Mouse (Mus musculus): ENCODE measurements at regions not wholly inside any gene's neighbourhood (a gene's known extent, or its start where the extent isn't known, plus 50 kb on each side); places are given as distances from the start of the nearest gene placed in this dataset.

DNA sequence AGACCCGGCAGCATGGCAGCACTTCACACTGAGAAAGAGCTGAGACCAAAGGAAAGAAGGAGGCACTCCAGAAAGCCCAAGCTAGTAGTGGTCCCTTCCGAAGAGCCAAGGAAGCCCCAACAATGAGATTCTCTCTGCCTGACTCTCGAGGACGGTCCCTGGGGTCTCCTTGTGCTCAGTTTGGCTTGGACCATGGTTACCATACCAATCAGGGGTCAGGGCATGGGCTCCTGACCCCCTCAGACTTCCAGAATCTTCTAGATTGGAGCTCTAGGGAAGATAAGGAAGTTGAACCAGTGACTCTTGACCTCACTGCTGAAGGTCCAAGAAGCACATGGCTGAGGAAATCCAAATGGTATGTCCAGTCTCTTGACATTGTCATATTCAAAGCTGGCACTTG lies 53.0 kb upstream of the Cplx2 start:
- TF ChIP-seq CTCF (IDR thresholded peaks at IDR 0.05; ENCODE audit: control insufficient read depth, insufficient read depth, insufficient replicate concordance, low read depth, low read length) (no peak), POLR2A (IDR thresholded peaks at IDR 0.05; ENCODE audit: control insufficient read depth, low read depth, low read length) (no peak)
- no peak overlapping the region for H3K27ac ChIP-seq (ENCODE audit: control insufficient read depth, insufficient read depth, low read depth, low read length)
- no peaks in the 10 kb centered on the region for H3K27me3 ChIP-seq (ENCODE audit: control insufficient read depth, insufficient read depth, low read length)
- H3K4me3 ChIP-seq (ENCODE audit: control insufficient read depth, low read depth, low read length), result no peak overlapping the region
- peaks cover 17% of the 10 kb centered on the region for H3K4me1 ChIP-seq (ENCODE audit: control insufficient read depth, insufficient read depth, low read length)
- no peaks in the 10 kb centered on the region for H3K36me3 ChIP-seq (ENCODE audit: control insufficient read depth, insufficient read depth, low read length)

DNA sequence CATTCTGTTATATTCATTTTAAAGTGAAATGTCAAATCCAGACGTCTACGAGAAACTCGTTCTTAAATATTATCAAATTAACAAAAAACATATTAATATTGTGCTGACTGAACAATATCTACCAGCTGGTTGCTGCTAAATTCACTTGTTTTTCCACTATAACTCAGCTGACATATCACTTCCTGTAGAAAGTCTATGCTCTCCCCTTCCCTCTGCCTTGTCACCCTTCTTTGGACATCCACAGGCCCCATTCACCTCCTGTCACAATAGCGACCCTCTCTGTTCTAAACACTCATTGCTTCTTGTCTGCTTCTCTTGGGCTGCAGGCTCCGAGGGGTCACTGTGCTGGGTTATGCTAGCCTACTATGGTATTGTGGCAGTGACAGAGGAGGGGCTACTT lies 52.5 kb upstream of the Cplx2 start:
- peaks cover 17% of the 10 kb centered on the region for H3K4me1 ChIP-seq (ENCODE audit: control insufficient read depth, insufficient read depth, low read length)
- H3K36me3 ChIP-seq (ENCODE audit: control insufficient read depth, insufficient read depth, low read length), result no peaks in the 10 kb centered on the region
- H3K27me3 ChIP-seq (ENCODE audit: control insufficient read depth, insufficient read depth, low read length), result no peaks in the 10 kb centered on the region
- no peak overlapping the region for H3K4me3 ChIP-seq (ENCODE audit: control insufficient read depth, low read depth, low read length)
- H3K27ac ChIP-seq (ENCODE audit: control insufficient read depth, insufficient read depth, low read depth, low read length), result no peak overlapping the region
- TF ChIP-seq CTCF (IDR thresholded peaks at IDR 0.05; ENCODE audit: control insufficient read depth, insufficient read depth, insufficient replicate concordance, low read depth, low read length), result no peak
- TF ChIP-seq POLR2A (IDR thresholded peaks at IDR 0.05; ENCODE audit: control insufficient read depth, low read depth, low read length), result no peak

DNA sequence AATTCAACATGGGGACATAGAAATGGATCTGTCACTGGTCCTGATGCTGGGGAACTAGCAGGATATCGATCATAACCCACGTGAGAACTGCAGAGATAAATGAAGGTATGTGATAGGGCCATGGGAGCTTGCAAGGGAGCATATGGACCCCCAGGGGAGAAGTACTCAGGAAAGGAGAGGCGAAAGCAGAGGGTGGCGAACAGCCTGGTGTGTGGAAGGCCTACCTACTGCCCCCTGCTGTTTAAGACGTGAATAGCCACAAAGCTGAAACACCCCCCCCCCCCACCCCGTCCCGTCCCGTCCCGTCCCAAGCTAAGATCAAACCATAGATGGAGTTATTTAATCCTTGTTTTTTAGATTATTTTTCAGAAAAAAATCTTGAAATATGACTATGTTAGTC lies 50.9 kb upstream of the Cplx2 start:
- no peaks in the 10 kb centered on the region for H3K36me3 ChIP-seq (ENCODE audit: control insufficient read depth, insufficient read depth, low read length)
- peaks cover 17% of the 10 kb centered on the region for H3K4me1 ChIP-seq (ENCODE audit: control insufficient read depth, insufficient read depth, low read length)
- H3K27ac ChIP-seq (ENCODE audit: control insufficient read depth, insufficient read depth, low read depth, low read length), result no peak overlapping the region
- TF ChIP-seq CTCF (IDR thresholded peaks at IDR 0.05; ENCODE audit: control insufficient read depth, insufficient read depth, insufficient replicate concordance, low read depth, low read length), result peak; percentile 62; the same call in 1 of the 2 replicates
- no peak for TF ChIP-seq POLR2A (IDR thresholded peaks at IDR 0.05; ENCODE audit: control insufficient read depth, low read depth, low read length)
- no peaks in the 10 kb centered on the region for H3K27me3 ChIP-seq (ENCODE audit: control insufficient read depth, insufficient read depth, low read length)
- no peak overlapping the region for H3K4me3 ChIP-seq (ENCODE audit: control insufficient read depth, low read depth, low read length)

DNA sequence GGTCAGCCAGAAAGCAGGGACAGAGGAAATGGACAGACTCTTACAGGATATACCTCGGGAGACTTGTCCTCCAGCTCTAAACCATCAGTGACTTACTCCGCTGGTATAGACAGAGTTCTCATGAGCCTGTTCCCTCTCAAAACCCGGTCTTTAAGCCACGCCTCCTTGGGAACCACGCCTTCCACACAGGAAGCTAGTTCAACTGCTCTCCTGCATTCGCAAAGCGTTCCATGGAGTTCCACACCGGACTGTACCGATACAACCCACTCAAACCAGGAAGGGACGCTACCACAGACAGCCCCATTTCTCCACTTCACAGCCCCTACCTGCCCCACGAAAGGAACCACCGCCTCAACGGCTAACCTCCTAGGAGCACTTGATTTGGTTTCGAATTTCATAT lies 50.1 kb upstream of the Cplx2 start:
- Histone ChIP-seq H3K27me3 (ENCODE audit: control insufficient read depth, insufficient read depth, low read length) (no peaks in the 10 kb centered on the region), H3K36me3 (ENCODE audit: control insufficient read depth, insufficient read depth, low read length) (no peaks in the 10 kb centered on the region), H3K4me1 (ENCODE audit: control insufficient read depth, insufficient read depth, low read length) (peaks cover 17% of the 10 kb centered on the region), H3K4me3 (ENCODE audit: control insufficient read depth, low read depth, low read length) (peak overlapping the region; percentile 22; the same call in 1 of the 2 replicates), H3K27ac (ENCODE audit: control insufficient read depth, insufficient read depth, low read depth, low read length) (no peak overlapping the region)
- TF ChIP-seq CTCF (IDR thresholded peaks at IDR 0.05; ENCODE audit: control insufficient read depth, insufficient read depth, insufficient replicate concordance, low read depth, low read length) (no peak), POLR2A (IDR thresholded peaks at IDR 0.05; ENCODE audit: control insufficient read depth, low read depth, low read length) (no peak)

Measured in testis, adult 2 months (tissue).